Mouse (Mus musculus) ES-E14 (cell line): ENCODE measurements around the gene Gm49450. TPM values are rescaled to one million over a fixed set of nuclear protein-coding genes. Genes with fewer than 3 reads are reported as not detected.
A peak's percentile ranks its signal among the peaks of the same experiment; 100 is the strongest.

Experiments used
- DNase-seq: peaks from one replicate; pipeline ENCODE4 v3.0.0-alpha.2; 2013; ENCODE audit warnings: low read depth, low spot score
- H3K27ac ChIP-seq: 2 replicates; pipeline ENCODE4 v1.5.1; 2012; ENCODE audit warnings: low read depth, mild to moderate bottlenecking, low read length, moderate library complexity, mixed read lengths; ENCODE audit not compliant: poor library complexity, insufficient read depth, severe bottlenecking
- H3K36me3 ChIP-seq: 2 replicates; pipeline ENCODE4 v1.6.1; 2012; ENCODE audit warnings: mild to moderate bottlenecking, low read length, moderate library complexity, mixed read lengths; ENCODE audit not compliant: control insufficient read depth, poor library complexity, insufficient read depth, severe bottlenecking
- H3K4me1 ChIP-seq, 2 experiments: fragments of 150-350 bp in 1 of 2; sonication (generic) in 1 of 2; 2 replicates each; pipeline ENCODE4 v1.6.1; 2012; ENCODE audit warnings: low read length in 2 of 2, mild to moderate bottlenecking in 1 of 2, mixed read lengths in 1 of 2; ENCODE audit not compliant: control insufficient read depth in 2 of 2, insufficient read depth in 2 of 2, poor library complexity in 1 of 2
- H3K4me3 ChIP-seq, 2 experiments: fragments of 150-350 bp in 1 of 2; sonication (generic) in 1 of 2; 2 replicates each; pipeline ENCODE4 v1.5.1; 2012; ENCODE audit warnings: low read length in 2 of 2, low read depth in 1 of 2, mild to moderate bottlenecking in 1 of 2, mixed read lengths in 1 of 2; ENCODE audit not compliant: insufficient read depth in 1 of 2, poor library complexity in 1 of 2, severe bottlenecking in 1 of 2
- H3K9ac ChIP-seq: 2 replicates; pipeline ENCODE4 v1.6.1; 2012; ENCODE audit warnings: low read depth, mild to moderate bottlenecking, low read length, mixed read lengths; ENCODE audit not compliant: poor library complexity, insufficient read depth, severe bottlenecking
- H3K9me3 ChIP-seq: fragments of 150-350 bp; sonication (generic); 2 replicates; pipeline ENCODE4 v1.6.1; 2012; ENCODE audit warnings: low read depth, mild to moderate bottlenecking, low read length; ENCODE audit not compliant: control insufficient read depth, insufficient read depth
- CHD2 ChIP-seq: IDR thresholded peaks from 2 replicates; pipeline ENCODE4 v1.6.1; 2014; ENCODE audit warnings: mild to moderate bottlenecking, low read depth, low read length, inconsistent platforms
- HCFC1 ChIP-seq: IDR thresholded peaks from 2 replicates; pipeline ENCODE4 v1.6.1; 2012; ENCODE audit warnings: low read length, inconsistent platforms, borderline replicate concordance; ENCODE audit not compliant: insufficient read depth
- MAFK ChIP-seq: IDR thresholded peaks from 2 replicates; pipeline ENCODE4 v1.6.1; 2014; ENCODE audit warnings: mild to moderate bottlenecking, low read depth, low read length, inconsistent platforms; ENCODE audit not compliant: insufficient read depth
- ZC3H11A ChIP-seq: IDR thresholded peaks from 2 replicates; pipeline ENCODE4 v1.6.1; 2012; ENCODE audit warnings: low read depth, mild to moderate bottlenecking, inconsistent platforms, low read length, borderline replicate concordance
- ZNF384 ChIP-seq: IDR thresholded peaks from 2 replicates; pipeline ENCODE4 v1.6.1; 2012; ENCODE audit warnings: low read depth, low read length, inconsistent platforms
- in situ Hi-C, 2 experiments: fragments of 600-800 bp; cut with MboI; formaldehyde crosslinking; loops; one replicate each; pipeline ENCODE4 v1.15.1; 2025; ENCODE audit warnings: low sequenced_read_pairs in 2 of 2, inconsistent platforms in 1 of 2; ENCODE audit not compliant: unreplicated experiment in 2 of 2
- total RNA-seq: library from RNA; depleted of rRNA; stranded (reverse); fragments of 300-350 nt; gene quantifications from 2 replicates; pipeline ENCODE4 v1.2.3, GENCODE M21; 2012

Gm49450 gene
- total RNA-seq, 1 experiment, result not detected

DNA sequence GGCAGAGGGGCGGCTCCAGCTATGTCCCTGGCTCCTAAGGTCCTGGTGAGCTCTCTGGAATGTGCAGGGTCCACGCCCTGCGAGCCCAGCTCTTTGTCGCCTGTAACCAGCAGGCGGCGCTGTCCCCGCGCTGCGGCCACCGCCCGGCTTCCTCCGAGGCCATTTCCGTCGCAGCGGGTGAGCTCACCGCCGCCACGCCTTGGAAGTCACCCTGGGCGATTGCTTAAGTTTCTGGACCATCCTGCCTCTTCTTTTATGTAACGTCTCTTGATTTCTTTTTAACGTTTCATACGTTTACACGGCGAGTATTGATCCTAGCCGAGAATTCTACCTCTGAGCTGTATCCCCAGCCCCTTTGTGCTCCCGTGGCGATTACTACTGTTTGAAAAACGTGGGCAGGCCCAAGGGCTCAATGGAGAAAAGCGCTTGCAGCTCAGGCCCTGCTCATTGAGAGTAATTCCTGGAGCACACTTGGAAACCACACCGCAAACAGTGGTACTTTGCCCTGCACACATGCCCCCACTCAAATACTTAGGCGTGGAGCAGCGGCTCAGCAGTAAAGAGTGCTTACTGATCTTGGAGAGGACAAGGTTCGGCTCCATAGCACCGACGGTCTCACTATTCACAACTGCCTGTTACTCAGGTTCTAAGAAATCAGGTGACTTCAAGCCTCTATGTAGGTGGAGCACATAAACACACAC, 39.9 kb upstream of the Gm49450 start:
- DNase-seq, result peak; percentile 91
- Histone ChIP-seq H3K9me3 (no peaks in the 10 kb centered on the region), H3K27ac (peak overlapping the region; percentile 98), H3K9ac (peak overlapping the region; percentile 82), H3K4me1 (peaks cover 13 to 27% of the 10 kb centered on the region in 2 experiments), H3K36me3 (no peaks in the 10 kb centered on the region), H3K4me3 (peak overlapping the region; percentile 46 to 56)
- in situ Hi-C loops, result no loop called here
- TF ChIP-seq HCFC1 (peak; percentile 72), CHD2 (no peak), ZNF384 (no peak), MAFK (0 out of 2 replicates have a peak, but pooled peaks have one; percentile 32), ZC3H11A (peak; percentile 56; the same call in 1 of the 2 replicates)

DNA sequence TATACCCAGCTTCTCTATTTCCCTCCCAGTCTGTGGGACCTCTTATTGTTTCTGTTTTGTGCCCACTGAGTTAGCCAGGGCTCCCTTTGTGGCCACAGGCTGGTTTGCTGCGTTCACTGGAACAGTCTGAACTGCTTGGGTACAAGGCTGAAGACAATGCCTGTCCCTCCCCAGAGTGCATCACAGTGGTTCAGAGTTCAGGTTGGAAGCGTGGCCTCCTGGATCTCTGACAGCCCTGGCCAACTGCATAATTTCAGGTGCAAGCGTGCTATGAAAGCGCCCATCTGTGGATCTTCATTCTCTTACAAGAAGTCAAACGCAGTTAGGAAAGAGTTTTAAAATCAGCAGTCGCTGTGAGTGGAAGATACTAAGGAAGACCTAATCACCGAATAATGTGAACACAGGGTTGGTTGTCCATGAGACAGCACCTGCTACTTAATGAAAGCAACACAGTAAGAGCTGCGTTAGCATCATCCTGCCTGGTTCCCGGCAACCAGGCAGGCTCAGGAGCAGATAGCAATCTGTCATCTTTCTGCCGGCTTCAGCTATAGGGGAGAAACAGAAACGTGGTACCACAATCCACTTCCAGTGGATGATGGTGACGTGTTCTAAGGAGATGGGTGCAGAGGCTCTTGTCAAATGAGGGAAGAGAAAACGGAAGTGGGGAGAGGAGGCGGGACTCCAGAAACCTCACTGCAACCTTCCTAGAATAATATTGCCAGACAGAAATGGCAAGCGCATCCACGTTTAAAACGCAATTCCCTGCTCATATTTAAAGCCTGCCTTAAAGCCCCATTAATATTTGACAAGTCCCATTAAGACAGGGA, 38.9 kb upstream of the Gm49450 start:
- H3K4me1 ChIP-seq, result peaks cover 18 to 28% of the 10 kb centered on the region in 2 experiments
- no peak for DNase-seq
- H3K4me3 ChIP-seq, result peak overlapping the region in 1 of 2 experiments; percentile 9; a peak in 3 of 4 replicates
- in situ Hi-C loops, result no loop called here
- no peaks in the 10 kb centered on the region for H3K36me3 ChIP-seq
- H3K9ac ChIP-seq, result peak overlapping the region; percentile 34
- H3K27ac ChIP-seq, result peak overlapping the region; percentile 92
- H3K9me3 ChIP-seq, result no peaks in the 10 kb centered on the region
- TF ChIP-seq ZC3H11A (no peak), ZNF384 (no peak), CHD2 (no peak), MAFK (no peak), HCFC1 (no peak)

DNA sequence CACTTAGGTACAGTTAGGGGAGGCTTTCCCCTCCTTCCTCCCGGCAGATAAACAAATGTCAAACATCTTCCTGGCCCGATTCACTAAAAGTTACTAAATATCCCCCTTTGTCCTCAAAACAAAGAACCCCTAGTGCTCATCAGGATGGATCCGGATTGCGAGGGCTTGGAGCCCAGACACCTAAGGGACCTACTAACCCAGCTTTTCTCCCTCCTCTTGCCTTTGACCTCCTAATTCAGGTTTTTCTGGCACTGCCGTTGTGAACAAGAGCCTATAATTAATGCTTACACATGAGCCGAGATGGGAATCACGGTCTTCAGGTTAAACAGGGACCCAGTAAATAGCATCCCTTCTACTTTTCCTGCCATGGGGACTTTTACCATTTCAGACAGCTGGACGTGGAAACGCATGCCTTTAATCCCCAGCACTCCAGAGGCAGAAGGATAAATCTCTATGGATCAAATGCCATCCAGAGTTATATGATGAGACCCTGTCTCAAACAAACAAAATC, 38.2 kb upstream of the Gm49450 start:
- H3K9me3 ChIP-seq, result no peaks in the 10 kb centered on the region
- peak overlapping the region; percentile 34 for H3K9ac ChIP-seq
- DNase-seq, result no peak
- in situ Hi-C loops, result no loop called here
- H3K4me3 ChIP-seq, result peak overlapping the region; percentile 18 to 53
- H3K27ac ChIP-seq, result peak overlapping the region; percentile 92
- H3K36me3 ChIP-seq, result no peaks in the 10 kb centered on the region
- H3K4me1 ChIP-seq, result peaks cover 19 to 29% of the 10 kb centered on the region in 2 experiments
- TF ChIP-seq MAFK, result no peak
- TF ChIP-seq CHD2, result no peak
- no peak for TF ChIP-seq ZC3H11A
- TF ChIP-seq HCFC1, result peak; percentile 33; the same call in 1 of the 2 replicates

DNA sequence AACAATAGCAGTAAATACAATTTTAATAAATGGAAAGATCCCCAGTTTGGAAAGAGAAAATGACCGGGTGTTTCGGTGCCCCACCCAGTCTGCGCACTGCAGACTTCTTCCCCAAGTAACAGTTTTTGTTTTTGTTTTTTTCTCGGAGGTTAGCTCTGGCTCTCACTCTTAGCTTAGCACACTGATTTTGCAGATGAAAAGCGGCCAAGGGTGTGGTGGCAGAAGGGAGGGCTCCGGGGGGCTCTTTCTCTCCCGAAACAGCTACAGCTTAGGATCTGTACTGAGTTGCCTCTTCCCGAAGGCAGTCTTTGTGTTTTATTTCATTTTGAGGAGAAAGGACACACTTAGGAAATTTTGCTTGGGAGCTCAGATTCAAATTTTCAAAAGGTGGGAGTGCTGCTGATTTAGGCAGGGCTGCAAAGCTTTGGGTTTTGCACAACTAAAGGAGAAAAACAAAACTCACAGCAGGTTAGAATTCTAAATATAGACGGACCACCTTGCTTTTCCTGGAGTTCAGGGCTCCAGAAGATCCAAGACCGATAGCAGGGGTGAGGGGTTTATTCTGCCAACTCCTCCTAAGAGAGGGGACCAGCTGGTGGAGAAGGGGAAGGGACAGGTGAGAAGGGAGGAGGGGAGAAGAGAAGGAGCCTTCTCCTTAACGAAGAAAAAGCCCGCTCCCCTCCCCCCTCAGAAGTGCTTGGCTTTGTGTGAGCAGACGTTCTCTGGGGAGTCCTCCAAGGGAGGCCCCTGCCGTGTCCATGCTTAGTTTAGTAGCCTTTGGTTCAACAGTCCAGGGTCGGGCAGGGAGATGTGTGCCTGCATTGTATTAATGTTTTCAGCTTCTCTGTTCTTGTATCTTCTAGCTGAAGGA, 37.6 kb upstream of the Gm49450 start:
- no peak for DNase-seq

More for the DNA sequence above, 37.6 kb upstream of the Gm49450 start:
- in situ Hi-C loops, result no loop called here
- Histone ChIP-seq H3K27ac (peak overlapping the region; percentile 92), H3K4me3 (peak overlapping the region; percentile 18 to 53), H3K4me1 (peaks cover 20 to 28% of the 10 kb centered on the region in 2 experiments), H3K9ac (peak overlapping the region; percentile 34), H3K36me3 (no peaks in the 10 kb centered on the region), H3K9me3 (no peaks in the 10 kb centered on the region)
- TF ChIP-seq ZC3H11A (no peak), HCFC1 (no peak), CHD2 (no peak; the same call in 1 of the 2 replicates), ZNF384 (no peak), MAFK (no peak)
